Mouse (Mus musculus) brain, embryonic 14.5 days (tissue): ENCODE measurements around the gene Tespa1.

Source experiments
- CTCF ChIP-seq: fragments of 200-500 bp; IDR thresholded peaks from 2 replicates; pipeline ENCODE4 v1.5.1; 2012; ENCODE audit warnings: inconsistent platforms, mild to moderate bottlenecking, moderate library complexity, borderline replicate concordance; ENCODE audit not compliant: insufficient read depth, insufficient read length; ENCODE audit errors: extremely low read depth
- POLR2A ChIP-seq: fragments of 200-500 bp; IDR thresholded peaks from 2 replicates; pipeline ENCODE4 v1.6.1; 2012; ENCODE audit warnings: mild to moderate bottlenecking, inconsistent platforms, borderline replicate concordance; ENCODE audit not compliant: poor library complexity, insufficient read depth, insufficient read length, severe bottlenecking; ENCODE audit errors: extremely low read depth

DNA sequence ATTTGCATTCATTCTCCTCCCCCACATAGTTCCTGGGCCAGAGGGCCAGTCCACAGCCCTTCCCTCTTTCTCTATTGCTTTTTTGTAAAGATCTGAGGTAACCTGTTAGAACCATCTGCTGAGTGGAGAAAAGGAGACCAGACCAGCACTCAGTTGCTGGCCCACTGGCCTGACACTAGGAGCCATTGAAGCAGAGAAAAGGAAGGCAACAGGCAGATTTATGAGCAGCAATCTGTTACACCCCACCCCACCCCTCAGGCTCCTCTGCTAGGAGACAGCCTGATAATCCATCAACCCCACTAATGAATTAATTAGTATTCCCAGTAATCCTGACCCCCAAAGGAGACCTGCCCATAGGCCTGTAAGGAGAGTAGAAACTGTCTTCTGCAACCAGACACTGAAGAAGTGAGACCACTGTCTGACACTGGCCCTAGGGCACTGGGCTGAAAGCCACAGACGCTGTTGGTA, 40.7 kb upstream of the Tespa1 start:
- TF ChIP-seq CTCF (no peak), POLR2A (no peak)
